Comparison of ENCODE assay signal across 14 mouse cellular contexts in genomic region chr12:33056574-33056973, GRCm38 (mm10). TPM values are rescaled to one million over a fixed set of nuclear protein-coding genes. Genes with fewer than 3 reads are reported as not detected.
DNase-seq lines count a peak whose midpoint lies in the region; ATAC-seq lines count a peak whose summit lies in the region.
"Had no signal": no experiment of that assay in that cellular context is flagged by ENCODE, and none has a peak within 500 bp of the region (broad histone marks: within the 10 kb centered on the region; RNA-seq: fewer than 3 reads in every experiment).

No protein-coding gene starts in this region.

- no peaks in the 10 kb centered on the region for H3K9me3 ChIP-seq in forebrain, embryonic 10.5 days
- H3K9me3 ChIP-seq in forebrain, embryonic 11.5 days (ENCODE audit: control insufficient read depth, low read length) = no peaks in the 10 kb centered on the region
- H3K9me3 ChIP-seq in hindbrain, embryonic 13.5 days = no peaks in the 10 kb centered on the region; the same call in 1 of the 2 replicates
- H3K9me3 ChIP-seq in hindbrain, embryonic 16.5 days (ENCODE audit: control insufficient read depth, low read length) = no peaks in the 10 kb centered on the region
- no peaks in the 10 kb centered on the region for H3K9me3 ChIP-seq in midbrain, embryonic 11.5 days (ENCODE audit: control insufficient read depth, low read length)
- H3K9me3 ChIP-seq in midbrain, embryonic 16.5 days (replicated peaks; ENCODE audit: control insufficient read depth, low read length, poor library complexity, severe bottlenecking) = no peaks in the 10 kb centered on the region
- H3K9me3 ChIP-seq in limb, embryonic 13.5 days = no peaks in the 10 kb centered on the region
- H3K9me3 ChIP-seq: embryonic facial prominence, embryonic 15.5 days; liver, embryonic 12.5 days had no signal

- peak overlapping the region; percentile 81; the same call in 1 of the 2 replicates for H3K27ac ChIP-seq in forebrain, embryonic 10.5 days
- H3K27ac ChIP-seq in forebrain, embryonic 11.5 days (ENCODE audit: low read depth, low read length) = no peak overlapping the region
- H3K27ac ChIP-seq in hindbrain, embryonic 13.5 days = peak overlapping the region; percentile 79
- no peak overlapping the region for H3K27ac ChIP-seq in hindbrain, embryonic 16.5 days (ENCODE audit: low read depth, low read length)
- no peak overlapping the region for H3K27ac ChIP-seq in midbrain, embryonic 11.5 days (ENCODE audit: low read depth, low read length)
- no peak overlapping the region for H3K27ac ChIP-seq in midbrain, embryonic 16.5 days (ENCODE audit: low read length)
- H3K27ac ChIP-seq in limb, embryonic 13.5 days = no peak overlapping the region
- H3K27ac ChIP-seq: liver, embryonic 12.5 days had no signal

- H3K4me3 ChIP-seq in forebrain, embryonic 10.5 days = no peak overlapping the region
- H3K4me3 ChIP-seq in forebrain, embryonic 11.5 days (ENCODE audit: low read depth, low read length) = no peak overlapping the region
- H3K4me3 ChIP-seq in hindbrain, embryonic 13.5 days = no peak overlapping the region
- no peak overlapping the region for H3K4me3 ChIP-seq in hindbrain, embryonic 16.5 days (ENCODE audit: low read length)
- H3K4me3 ChIP-seq in midbrain, embryonic 11.5 days (ENCODE audit: low read depth, low read length) = no peak overlapping the region
- no peak overlapping the region for H3K4me3 ChIP-seq in midbrain, embryonic 16.5 days (ENCODE audit: low read depth, low read length)
- H3K4me3 ChIP-seq in limb, embryonic 13.5 days = no peak overlapping the region
- H3K4me3 ChIP-seq: liver, embryonic 12.5 days had no signal

- H3K27me3 ChIP-seq in forebrain, embryonic 10.5 days (ENCODE audit: poor library complexity, severe bottlenecking) = peaks cover 12% of the 10 kb centered on the region
- no peaks in the 10 kb centered on the region for H3K27me3 ChIP-seq in forebrain, embryonic 11.5 days (ENCODE audit: control insufficient read depth, insufficient read depth, low read length)
- H3K27me3 ChIP-seq in hindbrain, embryonic 13.5 days = peaks cover 2% of the 10 kb centered on the region; the same call in 1 of the 2 replicates
- H3K27me3 ChIP-seq in hindbrain, embryonic 16.5 days (replicated peaks; ENCODE audit: control insufficient read depth, insufficient read depth, low read length) = no peaks in the 10 kb centered on the region
- H3K27me3 ChIP-seq in midbrain, embryonic 11.5 days (ENCODE audit: control insufficient read depth, insufficient read depth, low read length) = no peaks in the 10 kb centered on the region
- H3K27me3 ChIP-seq in midbrain, embryonic 16.5 days (ENCODE audit: control insufficient read depth, insufficient read depth, low read depth, low read length) = no peaks in the 10 kb centered on the region
- no peaks in the 10 kb centered on the region for H3K27me3 ChIP-seq in limb, embryonic 13.5 days
- H3K27me3 ChIP-seq: CH12.LX; embryonic facial prominence, embryonic 15.5 days; liver, embryonic 12.5 days had no signal

- H3K4me2 ChIP-seq in forebrain, embryonic 11.5 days (ENCODE audit: low read depth, low read length, severe bottlenecking) = no peak overlapping the region
- no peak overlapping the region for H3K4me2 ChIP-seq in hindbrain, embryonic 13.5 days
- H3K4me2 ChIP-seq in hindbrain, embryonic 16.5 days (ENCODE audit: low read length) = no peak overlapping the region
- H3K4me2 ChIP-seq in midbrain, embryonic 11.5 days = no peak overlapping the region
- H3K4me2 ChIP-seq in midbrain, embryonic 16.5 days (ENCODE audit: low read length) = no peak overlapping the region
- peak overlapping the region; percentile 64 for H3K4me2 ChIP-seq in limb, embryonic 13.5 days (replicated peaks)

- DNase-seq in forebrain, embryonic 10.5 days (ENCODE audit: extremely low spot score, low spot score) = no peak
- no peak for DNase-seq in forebrain, embryonic 11.5 days (ENCODE audit: low spot score)
- DNase-seq in midbrain, embryonic 11.5 days (ENCODE audit: low spot score, missing footprints) = no peak
- no peak for DNase-seq in urinary bladder, adult 2 months (ENCODE audit: low spot score)

- no peak for ATAC-seq in forebrain, embryonic 11.5 days (replicated peaks; ENCODE audit: low FRiP score)
- ATAC-seq in hindbrain, embryonic 13.5 days (ENCODE audit: low FRiP score) = no peak
- ATAC-seq in hindbrain, embryonic 16.5 days = no peak
- no peak for ATAC-seq in midbrain, embryonic 11.5 days (ENCODE audit: low FRiP score)
- ATAC-seq in midbrain, embryonic 16.5 days = no peak
- ATAC-seq in limb, embryonic 13.5 days (ENCODE audit: low FRiP score, low read depth) = no peak

- H3K4me1 ChIP-seq in forebrain, embryonic 10.5 days = peaks cover 29% of the 10 kb centered on the region
- peaks cover 9% of the 10 kb centered on the region for H3K4me1 ChIP-seq in forebrain, embryonic 11.5 days (replicated peaks; ENCODE audit: control insufficient read depth, insufficient read depth, low read length)
- peaks cover 34% of the 10 kb centered on the region for H3K4me1 ChIP-seq in hindbrain, embryonic 13.5 days (replicated peaks)
- peaks cover 14% of the 10 kb centered on the region for H3K4me1 ChIP-seq in hindbrain, embryonic 16.5 days (ENCODE audit: control insufficient read depth, insufficient read depth, low read depth, low read length)
- H3K4me1 ChIP-seq in midbrain, embryonic 11.5 days (ENCODE audit: control insufficient read depth, insufficient read depth, low read length) = peaks cover 6% of the 10 kb centered on the region
- peaks cover 24% of the 10 kb centered on the region for H3K4me1 ChIP-seq in midbrain, embryonic 16.5 days (ENCODE audit: control insufficient read depth, insufficient read depth, low read length)
- H3K4me1 ChIP-seq in limb, embryonic 13.5 days = peaks cover 34% of the 10 kb centered on the region

- no peak overlapping the region for H3K9ac ChIP-seq in forebrain, embryonic 11.5 days (ENCODE audit: low read length)
- no peak overlapping the region for H3K9ac ChIP-seq in hindbrain, embryonic 13.5 days
- H3K9ac ChIP-seq in hindbrain, embryonic 16.5 days (ENCODE audit: low read depth, low read length) = no peak overlapping the region
- 0 out of 2 replicates have a peak overlapping the region, but pooled peaks have one; percentile 57 for H3K9ac ChIP-seq in midbrain, embryonic 11.5 days (ENCODE audit: low read length)
- no peak overlapping the region for H3K9ac ChIP-seq in midbrain, embryonic 16.5 days (ENCODE audit: low read depth, low read length)
- no peak overlapping the region for H3K9ac ChIP-seq in limb, embryonic 13.5 days
- H3K9ac ChIP-seq: embryonic facial prominence, embryonic 15.5 days; liver, embryonic 12.5 days had no signal

- 40% methylated on average over 3 of the region's 3 CpGs for WGBS in forebrain, embryonic 10.5 days
- 44% methylated on average over 3 of the region's 3 CpGs for WGBS in forebrain, embryonic 11.5 days
- 54% methylated on average over 3 of the region's 3 CpGs for WGBS in hindbrain, embryonic 13.5 days
- 46% methylated on average over 3 of the region's 3 CpGs for WGBS in hindbrain, embryonic 16.5 days
- 47% methylated on average over 3 of the region's 3 CpGs for WGBS in midbrain, embryonic 11.5 days
- WGBS in midbrain, embryonic 16.5 days = 43% methylated on average over 3 of the region's 3 CpGs
- 38% methylated on average over 3 of the region's 3 CpGs for WGBS in limb, embryonic 13.5 days

- H3K36me3 ChIP-seq in forebrain, embryonic 10.5 days (replicated peaks) = no peaks in the 10 kb centered on the region
- no peaks in the 10 kb centered on the region for H3K36me3 ChIP-seq in forebrain, embryonic 11.5 days (ENCODE audit: control insufficient read depth, insufficient read depth, low read length)
- H3K36me3 ChIP-seq in hindbrain, embryonic 13.5 days = no peaks in the 10 kb centered on the region
- no peaks in the 10 kb centered on the region for H3K36me3 ChIP-seq in hindbrain, embryonic 16.5 days (ENCODE audit: control insufficient read depth, insufficient read depth, low read length)
- no peaks in the 10 kb centered on the region for H3K36me3 ChIP-seq in midbrain, embryonic 11.5 days (ENCODE audit: control insufficient read depth, insufficient read depth, low read length)
- no peaks in the 10 kb centered on the region for H3K36me3 ChIP-seq in midbrain, embryonic 16.5 days (ENCODE audit: control insufficient read depth, insufficient read depth, low read length)
- no peaks in the 10 kb centered on the region for H3K36me3 ChIP-seq in limb, embryonic 13.5 days
- H3K36me3 ChIP-seq: embryonic facial prominence, embryonic 15.5 days; liver, embryonic 12.5 days had no signal

RNA-seq across cellular contexts. Expression of gene Cdhr3, which starts 36.1 kb away (rescaled TPM):
- not detected in 2 replicates for polyA plus RNA-seq in forebrain, embryonic 10.5 days (2016; fragmentation: Nextera tagmentation; extraction: Ambion mirVana)
- not detected in 2 replicates for polyA plus RNA-seq in forebrain, embryonic 11.5 days (2014; fragmentation: Nextera tagmentation; extraction: Ambion mirVana)
- 0.25 and 0.26 TPM in 2 replicates for polyA plus RNA-seq in hindbrain, embryonic 13.5 days (2015; fragmentation: Nextera tagmentation; extraction: Ambion mirVana)
- polyA plus RNA-seq in hindbrain, embryonic 16.5 days (2015; fragmentation: Nextera tagmentation; extraction: Ambion mirVana) = 0.25 and 0.40 TPM in 2 replicates
- not detected in 2 replicates for polyA plus RNA-seq in midbrain, embryonic 11.5 days (2014; fragmentation: Nextera tagmentation; extraction: Ambion mirVana)
- polyA plus RNA-seq in midbrain, embryonic 16.5 days (2015; fragmentation: Nextera tagmentation; extraction: Ambion mirVana) = 0.51 and 0.56 TPM in 2 replicates
- polyA plus RNA-seq in limb, embryonic 13.5 days (2015; fragmentation: Nextera tagmentation; extraction: Ambion mirVana) = 0.23 and 0.33 TPM in 2 replicates
- polyA plus RNA-seq in urinary bladder, adult 2 months (2012; rRNA removed) = 0.07 TPM in 1 of 2 replicates, not detected in the other
- polyA plus RNA-seq: limb, embryonic 11.5 days; liver, embryonic 12.5 days; lung, embryonic 14.5 days; small intestine, adult 2 months had no signal

Comparison
In these comparisons a context has a peak if more than half of its experiments do, and no peak if none do; other contexts are left out.
1. H3K27ac ChIP-seq: peak in forebrain, embryonic 10.5 days (single experiment) and hindbrain, embryonic 13.5 days (single experiment); none in forebrain, embryonic 11.5 days (single experiment), hindbrain, embryonic 16.5 days (single experiment), midbrain, embryonic 11.5 days (single experiment), midbrain, embryonic 16.5 days (single experiment) and limb, embryonic 13.5 days (single experiment).